Mouse (Mus musculus): ENCODE measurements at regions not wholly inside any gene's neighbourhood (a gene's known extent, or its start where the extent isn't known, plus 50 kb on each side); places are given as distances from the start of the nearest gene placed in this dataset.
"Not testable (repeated sequence)": the region's sequence is repeated elsewhere in the genome, so short reads cannot be mapped to it uniquely, and the experiment has no call there.

DNA sequence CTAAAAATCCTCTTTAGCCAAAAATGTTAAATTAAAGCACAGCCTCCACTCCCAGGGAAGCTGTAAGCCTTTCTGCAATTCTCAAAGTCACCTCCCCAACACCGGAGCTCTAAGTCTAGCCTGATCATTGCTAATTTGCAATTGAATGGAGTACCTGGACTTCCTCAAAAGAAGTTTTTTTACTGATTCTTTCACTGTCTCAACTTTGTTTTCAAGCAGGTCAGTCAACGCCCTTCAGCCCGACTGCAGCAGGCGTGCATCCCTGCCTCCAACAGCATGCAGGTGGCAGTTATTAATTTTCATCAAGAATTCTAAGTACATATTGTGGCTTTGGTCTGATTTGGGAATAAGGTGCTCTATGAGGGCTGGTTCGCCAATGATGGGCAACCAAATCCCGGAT is 589.0 kb upstream of the Cadm2 start:
- in situ Hi-C loops (cut with MboI, MseI) = not testable (repeated sequence)

DNA sequence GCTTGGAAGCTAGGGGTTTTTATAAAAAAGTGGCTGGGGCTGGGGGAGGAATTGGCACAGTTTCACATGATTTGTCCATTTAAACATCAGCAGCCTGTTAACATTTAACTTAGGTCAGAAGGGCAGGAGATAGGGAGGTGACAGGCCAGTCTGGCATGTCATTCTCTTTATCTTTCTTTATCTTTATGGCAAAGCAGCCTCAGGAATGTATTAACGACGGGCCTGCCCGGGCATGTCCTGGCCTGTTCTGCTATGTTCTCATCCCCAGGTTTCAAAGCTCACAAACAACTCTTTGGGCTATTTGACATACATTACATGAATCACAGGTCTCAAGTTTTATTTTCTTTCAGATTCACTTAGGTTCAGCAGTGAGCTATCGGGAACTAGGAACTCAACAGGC is 584.2 kb upstream of the Cadm2 start:
- in situ Hi-C loops (cut with MboI, MseI) = not testable (repeated sequence)

DNA sequence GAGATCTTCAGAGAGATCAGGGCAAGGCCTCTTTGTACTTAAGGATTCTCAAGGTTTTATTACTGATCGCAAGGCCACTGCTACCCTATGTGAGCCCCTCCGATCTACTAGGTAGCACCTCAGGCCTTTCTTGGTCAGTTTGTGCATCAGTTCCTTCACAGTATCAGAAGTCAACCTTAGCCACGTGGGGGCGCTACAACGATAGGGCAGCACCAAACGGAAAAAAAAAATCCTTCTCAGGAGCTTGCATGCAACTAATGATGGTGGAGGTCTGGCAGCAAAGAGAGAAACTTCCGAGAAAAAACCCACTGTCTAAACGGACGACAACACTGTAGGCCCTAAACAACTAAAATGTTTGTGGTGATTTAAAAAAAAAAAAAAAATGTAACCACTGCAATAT is 543.9 kb upstream of the Cadm2 start:
- in situ Hi-C loops (cut with MboI, MseI) = loop anchor here (5.0 kb wide), 1 partner anchor 178 kb away; no protein-coding TSS in a partner anchor

DNA sequence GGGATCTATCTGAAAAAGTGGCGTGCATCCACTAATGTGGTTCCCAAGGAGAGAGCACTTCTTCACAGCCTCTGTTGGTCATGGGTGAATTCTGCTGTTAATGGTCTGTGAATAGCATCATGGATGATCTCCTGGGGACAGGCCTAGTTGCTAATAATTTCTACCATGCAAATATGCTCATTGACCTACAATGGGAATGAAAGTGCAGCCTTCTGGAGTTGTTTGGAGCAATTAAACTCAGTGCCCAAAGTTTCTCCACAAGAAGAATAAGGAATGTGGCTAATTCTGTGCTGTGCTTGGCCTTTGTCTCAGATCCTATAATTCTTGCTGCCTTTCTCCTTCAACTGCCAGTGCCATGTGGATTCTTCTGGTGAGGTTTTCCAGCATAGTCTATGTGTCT is 532.8 kb upstream of the Cadm2 start:
- in situ Hi-C loops (cut with MboI, MseI) = no loop called here

Data from T-helper 1 cell (primary cell).